Mouse (Mus musculus) lung, embryonic 15.5 days (tissue): ENCODE data around the gene Gm3952. TPM values are rescaled to one million over a fixed set of nuclear protein-coding genes. Genes with fewer than 3 reads are reported as not detected.

Experiments used
- ATAC-seq: fragments of 200-750 bp; cut with Nextera tagmentation; 2 replicates; pipeline ENCODE4 v1.8.0; 2017; ENCODE audit warnings: moderate number of reproducible peaks, borderline replicate concordance; ENCODE audit not compliant: low FRiP score, low TSS enrichment; ENCODE audit errors: extremely low read depth
- H3K27ac ChIP-seq: fragments of 300-500 bp; sonication (generic); 2 replicates; pipeline ENCODE4 v1.5.1; 2015; ENCODE audit warnings: moderate library complexity, mild to moderate bottlenecking, inconsistent platforms
- H3K27me3 ChIP-seq: fragments of 300-500 bp; sonication (generic); 2 replicates; pipeline ENCODE4 v1.6.1; 2015; ENCODE audit warnings: inconsistent platforms
- H3K36me3 ChIP-seq: fragments of 300-500 bp; sonication (generic); 2 replicates; pipeline ENCODE4 v1.6.1; 2015; ENCODE audit warnings: inconsistent platforms
- H3K4me1 ChIP-seq: fragments of 300-500 bp; sonication (generic); 2 replicates; pipeline ENCODE4 v1.6.1; 2015; ENCODE audit warnings: inconsistent platforms
- H3K4me2 ChIP-seq: fragments of 300-500 bp; sonication (generic); 2 replicates; pipeline ENCODE4 v1.6.1; 2015; ENCODE audit warnings: inconsistent platforms, mild to moderate bottlenecking, moderate library complexity
- H3K4me3 ChIP-seq: fragments of 300-500 bp; sonication (generic); 2 replicates; pipeline ENCODE4 v1.5.1; 2015; ENCODE audit warnings: mild to moderate bottlenecking, inconsistent platforms
- H3K9ac ChIP-seq: fragments of 300-500 bp; sonication (generic); 2 replicates; pipeline ENCODE4 v1.6.1; 2015; ENCODE audit warnings: inconsistent platforms
- H3K9me3 ChIP-seq: fragments of 300-500 bp; sonication (generic); 2 replicates; pipeline ENCODE4 v1.6.1; 2016; ENCODE audit warnings: inconsistent platforms
- whole genome bisulfite sequencing: fragments of 180-500 bp; shearing (Covaris S2); methylation state at CpG from one replicate; pipeline ENCODE4 v1.1.7; 2015; 5-methylcytosine and 5-hydroxymethylcytosine counted together
- polyA plus RNA-seq: library from polyadenylated mRNA; unstranded; fragments of >200 nt; fragmentation: Nextera tagmentation; extraction: Ambion mirVana; gene quantifications from 2 replicates; pipeline ENCODE4 v1.2.1, GENCODE M21; 2015

The Gm3952 gene
- polyA plus RNA-seq = not detected in 2 replicates

DNA sequence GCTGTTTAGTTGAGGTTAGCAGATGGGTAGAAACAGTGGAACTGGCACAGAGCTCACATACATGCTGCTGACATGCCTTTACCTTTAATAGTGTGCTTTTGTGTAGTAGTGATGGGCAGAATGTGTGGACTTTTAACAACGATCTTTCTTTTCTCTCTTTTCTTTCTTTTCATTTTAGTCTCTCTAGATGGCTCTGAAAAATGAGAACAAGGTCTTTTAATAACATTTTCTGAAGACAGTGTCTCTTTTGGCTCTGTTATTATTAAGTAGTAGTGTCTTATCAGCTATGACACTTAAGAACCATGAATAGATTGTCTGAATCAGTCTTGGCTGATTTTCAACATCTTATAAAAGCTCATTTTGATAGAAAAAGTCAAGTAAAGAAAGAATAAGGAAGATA, at the start of gene Gm3952:
Gene Gm3952 (minus strand): TSS at position 101 of the 400 bp plus-strand sequence.
- H3K27ac ChIP-seq = no peak within 1 kb of the TSS
- H3K4me2 ChIP-seq = no peak within 1 kb of the TSS
- no peaks in the 10 kb centered on the region for H3K36me3 ChIP-seq
- WGBS = 60% methylated on average over 1 of the region's 1 CpGs
- H3K9me3 ChIP-seq = no peaks in the 10 kb centered on the region
- H3K4me1 ChIP-seq = no peaks in the 10 kb centered on the region
- ATAC-seq = no peak
- H3K27me3 ChIP-seq = no peaks in the 10 kb centered on the region
- H3K9ac ChIP-seq = no peak within 1 kb of the TSS
- H3K4me3 ChIP-seq = no peak within 1 kb of the TSS

DNA sequence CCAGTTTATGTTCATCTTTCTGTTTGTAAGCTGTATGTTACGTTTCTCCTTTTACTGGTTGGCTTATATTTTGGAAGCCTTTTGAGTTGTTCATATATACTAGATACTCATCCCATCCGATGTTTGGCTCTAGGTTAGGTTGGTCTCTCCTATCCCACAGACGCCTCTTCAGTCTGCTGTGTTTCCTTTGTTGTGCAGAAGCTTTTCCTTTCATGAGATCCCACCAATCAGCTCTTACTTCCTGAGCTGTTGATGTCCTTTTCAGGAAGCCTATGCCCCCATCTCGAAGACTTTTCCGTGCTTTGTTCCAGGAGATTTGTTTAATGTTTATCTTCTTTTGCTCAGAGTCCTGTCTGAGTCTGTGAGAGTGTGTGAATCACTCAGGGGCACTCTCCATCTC, 45.3 kb upstream of the Gm3952 start:
- H3K4me2 ChIP-seq = no peak overlapping the region
- H3K4me1 ChIP-seq = no peaks in the 10 kb centered on the region
- 34% methylated on average over 5 of the region's 5 CpGs for WGBS
- H3K4me3 ChIP-seq = no peak overlapping the region
- H3K27me3 ChIP-seq = no peaks in the 10 kb centered on the region
- no peaks in the 10 kb centered on the region for H3K36me3 ChIP-seq
- ATAC-seq = peak; percentile 49; the same call in 1 of the 2 replicates
- no peak overlapping the region for H3K27ac ChIP-seq
- H3K9ac ChIP-seq = no peak overlapping the region
- H3K9me3 ChIP-seq = no peaks in the 10 kb centered on the region

DNA sequence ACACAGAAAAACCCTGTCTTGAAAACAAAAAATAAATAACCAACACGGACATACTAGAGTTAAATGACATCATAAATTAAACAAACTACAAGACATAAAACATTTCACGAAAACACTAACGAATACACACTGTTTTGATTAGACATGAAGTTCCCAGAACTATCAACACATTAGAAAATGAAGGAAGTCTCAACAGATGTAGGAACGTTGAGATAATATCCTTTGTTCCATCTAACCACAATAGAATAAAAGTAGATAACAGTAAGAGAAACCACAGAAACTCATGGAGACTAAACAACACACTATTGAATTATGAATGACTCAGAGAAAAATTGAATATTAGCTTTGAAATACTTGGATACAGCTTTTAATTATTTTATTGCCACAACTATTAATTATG, 14.0 kb upstream of the Gm3952 start:
- no peak overlapping the region for H3K9ac ChIP-seq
- 61% methylated on average over 4 of the region's 4 CpGs for WGBS

DNA sequence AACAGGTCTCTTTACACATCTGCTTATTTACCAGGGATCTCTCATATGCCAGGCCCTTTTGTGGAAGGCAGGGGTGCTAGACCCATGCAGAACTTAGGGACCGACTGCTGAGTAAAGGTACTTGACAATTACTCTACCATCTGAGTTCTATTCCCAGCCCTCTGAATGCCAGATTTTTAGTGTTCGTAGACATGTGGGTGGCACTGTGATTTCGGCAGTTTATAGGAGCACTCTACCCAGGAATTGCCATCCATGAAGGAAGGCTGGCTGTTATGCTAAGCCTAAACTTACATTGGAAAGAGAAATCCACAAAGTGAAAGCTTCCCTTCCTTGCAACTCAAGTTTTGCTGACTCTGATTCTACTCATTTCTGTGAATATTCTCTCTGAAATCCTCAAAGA, 62.8 kb downstream of the Gm3952 start:
- Histone ChIP-seq H3K27ac (no peak overlapping the region), H3K4me3 (no peak overlapping the region), H3K4me2 (no peak overlapping the region), H3K9me3 (no peaks in the 10 kb centered on the region), H3K27me3 (no peaks in the 10 kb centered on the region), H3K9ac (no peak overlapping the region), H3K4me1 (no peaks in the 10 kb centered on the region), H3K36me3 (peaks cover 57% of the 10 kb centered on the region)
- ATAC-seq = no peak
- WGBS = 95% methylated on average over 3 of the region's 3 CpGs

More for the DNA sequence above, 14.0 kb upstream of the Gm3952 start:
- H3K4me1 ChIP-seq = no peaks in the 10 kb centered on the region
- ATAC-seq = no peak
- no peak overlapping the region for H3K4me3 ChIP-seq
- no peaks in the 10 kb centered on the region for H3K27me3 ChIP-seq
- H3K9me3 ChIP-seq = no peaks in the 10 kb centered on the region
- H3K36me3 ChIP-seq = no peaks in the 10 kb centered on the region
- H3K4me2 ChIP-seq = no peak overlapping the region
- no peak overlapping the region for H3K27ac ChIP-seq

DNA sequence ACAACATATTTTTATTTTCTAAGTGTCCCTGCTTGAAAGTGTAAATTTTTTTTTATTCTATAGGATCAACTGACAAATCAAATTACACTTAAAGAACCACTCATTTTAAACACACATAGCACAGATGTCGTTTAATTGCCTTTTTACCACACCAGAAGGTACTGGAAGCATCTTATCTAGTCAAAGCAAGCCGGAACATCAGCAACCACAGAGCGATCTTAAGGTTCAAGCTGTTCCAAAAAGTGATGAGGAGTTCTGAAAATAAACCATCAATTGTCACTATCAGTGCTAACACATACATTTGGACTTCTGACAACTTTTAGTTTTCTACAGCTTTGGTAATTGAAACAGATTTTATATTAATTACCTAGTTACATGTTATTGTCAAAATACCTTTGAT, 64.4 kb downstream of the Gm3952 start:
- Histone ChIP-seq H3K9me3 (no peaks in the 10 kb centered on the region), H3K4me1 (no peaks in the 10 kb centered on the region), H3K36me3 (peaks cover 69% of the 10 kb centered on the region), H3K4me2 (no peak overlapping the region), H3K4me3 (no peak overlapping the region), H3K27ac (no peak overlapping the region), H3K27me3 (no peaks in the 10 kb centered on the region), H3K9ac (no peak overlapping the region)
- 90% methylated on average over 3 of the region's 3 CpGs for WGBS
- no peak for ATAC-seq

DNA sequence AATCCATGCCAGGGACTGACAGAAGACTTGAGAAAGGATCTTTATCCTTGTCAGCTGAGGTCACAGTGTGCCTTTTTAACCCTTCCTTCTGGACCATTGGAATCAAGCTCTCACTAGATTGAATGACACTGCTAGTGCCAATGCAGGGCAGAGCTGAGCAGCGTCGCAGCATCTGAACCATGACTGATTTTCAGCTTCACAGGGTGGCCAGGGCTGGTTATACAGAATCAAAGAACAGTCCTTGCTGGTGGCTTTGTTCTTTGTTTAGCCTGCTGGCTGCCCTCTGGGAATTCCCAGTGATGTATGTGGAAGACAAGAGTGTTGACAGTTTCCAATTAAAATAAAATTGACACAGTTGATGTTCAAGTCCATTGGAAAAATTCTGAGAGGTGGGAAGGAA, 66.2 kb downstream of the Gm3952 start:
- no peak for ATAC-seq
- peaks cover 68% of the 10 kb centered on the region for H3K36me3 ChIP-seq

DNA sequence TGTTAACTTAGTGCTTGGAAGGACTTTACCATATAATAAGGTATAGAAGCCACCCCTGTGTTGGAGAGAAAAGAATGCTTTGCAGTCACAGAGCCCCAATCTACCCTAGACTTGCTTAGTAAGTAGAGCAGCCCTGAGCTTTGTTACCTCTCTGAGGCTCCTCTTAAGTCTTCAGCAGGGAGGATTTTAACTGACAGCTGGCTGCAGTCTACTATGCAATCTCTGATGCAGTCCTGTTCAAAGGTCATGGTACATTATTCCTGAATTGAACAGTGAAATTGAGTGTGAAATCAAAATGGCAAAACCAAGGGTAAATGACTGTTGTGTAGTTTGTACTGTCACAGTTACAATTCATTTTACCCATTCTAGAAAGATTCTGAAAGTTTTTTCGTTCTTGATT, 71.3 kb downstream of the Gm3952 start:
- Histone ChIP-seq H3K9ac (no peak overlapping the region), H3K27me3 (no peaks in the 10 kb centered on the region), H3K4me1 (no peaks in the 10 kb centered on the region), H3K4me3 (no peak overlapping the region), H3K9me3 (no peaks in the 10 kb centered on the region), H3K27ac (no peak overlapping the region), H3K36me3 (peaks cover 66% of the 10 kb centered on the region), H3K4me2 (no peak overlapping the region)
- no peak for ATAC-seq
- 94% methylated on average over 1 of the region's 1 CpGs for WGBS

More for the DNA sequence above, 66.2 kb downstream of the Gm3952 start:
- no peaks in the 10 kb centered on the region for H3K27me3 ChIP-seq
- no peak overlapping the region for H3K27ac ChIP-seq
- 85% methylated on average over 2 of the region's 2 CpGs for WGBS
- H3K4me2 ChIP-seq = no peak overlapping the region
- no peaks in the 10 kb centered on the region for H3K4me1 ChIP-seq
- no peak overlapping the region for H3K9ac ChIP-seq
- H3K9me3 ChIP-seq = no peaks in the 10 kb centered on the region
- H3K4me3 ChIP-seq = no peak overlapping the region

DNA sequence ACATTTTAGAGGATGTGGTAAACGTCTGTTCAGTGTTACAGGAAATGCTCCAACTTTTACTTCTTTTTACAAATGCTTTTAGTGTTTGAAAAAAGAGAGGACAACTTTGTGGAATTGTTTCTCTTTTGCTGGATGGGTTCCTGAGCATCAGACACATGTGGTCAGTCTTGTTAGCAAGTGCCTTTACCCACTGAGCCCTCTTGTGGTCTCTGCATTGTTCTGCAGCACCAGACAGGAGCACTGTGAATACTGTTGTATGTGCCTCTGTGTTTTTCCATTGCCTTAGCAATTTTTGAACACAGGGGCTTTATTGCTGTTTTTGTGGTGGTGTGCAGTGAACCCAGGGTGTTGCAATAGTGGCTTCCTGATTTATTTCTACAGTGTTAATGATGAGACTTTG, 73.7 kb downstream of the Gm3952 start:
- Histone ChIP-seq H3K4me3 (no peak overlapping the region), H3K27ac (no peak overlapping the region), H3K27me3 (no peaks in the 10 kb centered on the region), H3K9me3 (no peaks in the 10 kb centered on the region), H3K4me2 (no peak overlapping the region), H3K4me1 (no peaks in the 10 kb centered on the region), H3K9ac (no peak overlapping the region), H3K36me3 (peaks cover 58% of the 10 kb centered on the region)
- 48% methylated on average over 1 of the region's 1 CpGs for WGBS
- ATAC-seq = no peak

DNA sequence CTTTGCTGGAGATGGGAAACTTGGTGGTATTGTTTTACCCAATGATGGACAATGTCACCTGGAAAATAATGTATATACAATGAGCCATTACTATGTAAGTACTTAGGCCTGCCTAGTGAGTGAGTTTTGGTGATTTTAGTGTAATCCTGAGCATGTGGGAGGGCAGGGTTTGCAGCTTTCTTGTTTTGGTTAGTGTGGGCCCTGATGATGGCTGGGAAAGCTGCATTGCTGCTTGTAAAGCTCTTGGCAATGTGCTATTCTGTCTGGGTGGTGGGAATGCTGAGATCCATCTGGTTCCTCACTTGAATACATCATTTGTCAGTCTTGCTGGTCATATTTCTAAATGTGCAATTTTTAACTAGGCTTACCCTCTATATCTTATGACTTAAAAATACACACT, 82.3 kb downstream of the Gm3952 start:
- H3K9me3 ChIP-seq = no peaks in the 10 kb centered on the region
- peaks cover 73% of the 10 kb centered on the region for H3K36me3 ChIP-seq
- no peak overlapping the region for H3K27ac ChIP-seq
- no peak overlapping the region for H3K4me2 ChIP-seq
- no peak overlapping the region for H3K4me3 ChIP-seq
- ATAC-seq = no peak
- no peaks in the 10 kb centered on the region for H3K4me1 ChIP-seq
- H3K27me3 ChIP-seq = no peaks in the 10 kb centered on the region
- H3K9ac ChIP-seq = no peak overlapping the region

DNA sequence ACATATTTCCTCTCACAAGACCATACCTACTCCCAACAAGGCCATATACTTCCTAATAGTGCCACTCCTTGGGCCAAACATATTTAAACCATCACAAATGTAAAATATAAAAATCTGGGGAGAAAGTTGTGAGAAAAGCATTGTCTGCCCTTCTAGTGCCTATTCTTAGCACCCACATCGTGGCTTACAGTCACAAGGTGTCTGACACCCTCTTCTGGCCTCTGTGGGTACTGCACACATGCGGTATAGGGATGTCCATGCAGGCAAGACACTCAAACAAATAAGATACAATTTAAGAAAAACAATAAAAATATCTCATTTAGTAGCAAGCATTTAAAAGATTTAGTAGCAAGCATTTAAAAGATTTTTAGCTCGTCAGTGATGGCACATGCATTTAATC, 89.2 kb downstream of the Gm3952 start:
- H3K27me3 ChIP-seq = no peaks in the 10 kb centered on the region
- no peaks in the 10 kb centered on the region for H3K4me1 ChIP-seq
- H3K27ac ChIP-seq = no peak overlapping the region
- WGBS = 47% methylated on average over 3 of the region's 3 CpGs
- H3K36me3 ChIP-seq = peaks cover 58% of the 10 kb centered on the region
- H3K9ac ChIP-seq = no peak overlapping the region
- H3K4me2 ChIP-seq = no peak overlapping the region
- no peak overlapping the region for H3K4me3 ChIP-seq
- no peaks in the 10 kb centered on the region for H3K9me3 ChIP-seq
- ATAC-seq = no peak

DNA sequence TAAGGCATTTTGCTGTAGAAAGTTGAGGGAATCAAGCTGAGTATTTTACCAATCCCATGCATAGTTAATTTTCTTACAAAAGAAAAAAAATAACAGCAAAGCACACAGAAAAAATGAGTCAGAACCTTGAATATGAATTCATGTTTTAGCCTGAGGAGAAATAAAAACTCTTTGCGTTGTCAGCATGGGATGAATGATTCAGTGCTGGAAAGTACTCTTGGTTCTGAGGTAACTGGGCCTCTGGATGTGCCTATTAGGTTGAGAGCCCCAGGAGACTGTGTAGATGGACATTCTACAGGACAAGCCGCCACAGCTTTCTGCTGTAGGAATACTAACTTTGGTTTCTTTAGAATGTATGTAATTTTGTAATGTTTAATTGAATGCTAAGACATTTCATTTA, 93.7 kb downstream of the Gm3952 start:
- Histone ChIP-seq H3K4me3 (no peak overlapping the region), H3K27ac (no peak overlapping the region), H3K4me1 (peaks cover 9% of the 10 kb centered on the region; the same call in 1 of the 2 replicates), H3K9ac (no peak overlapping the region), H3K4me2 (no peak overlapping the region), H3K9me3 (no peaks in the 10 kb centered on the region), H3K27me3 (no peaks in the 10 kb centered on the region), H3K36me3 (peaks cover 25% of the 10 kb centered on the region)
- WGBS = 87% methylated on average over 2 of the region's 2 CpGs
- ATAC-seq = no peak

DNA sequence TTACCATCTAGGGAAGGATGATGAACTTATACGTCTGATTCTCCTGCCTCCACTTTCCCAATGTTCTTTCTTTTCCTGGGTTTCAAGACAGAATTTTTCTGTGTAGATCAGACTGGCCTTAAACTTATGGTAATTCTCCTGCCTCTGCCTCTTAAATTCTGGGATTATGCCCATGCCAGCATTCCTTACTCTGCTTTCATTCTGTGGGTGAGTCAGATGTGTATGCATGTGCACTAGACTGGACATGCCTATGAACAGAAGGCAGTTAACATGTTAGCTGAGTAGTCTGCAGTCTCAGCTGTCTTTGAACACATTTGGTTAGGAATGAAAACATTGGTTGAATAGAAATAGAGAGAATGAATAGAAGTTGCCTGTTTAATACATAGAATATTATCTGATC, 94.1 kb downstream of the Gm3952 start:
- Histone ChIP-seq H3K9me3 (no peaks in the 10 kb centered on the region), H3K36me3 (peaks cover 21% of the 10 kb centered on the region), H3K4me2 (no peak overlapping the region), H3K27me3 (no peaks in the 10 kb centered on the region), H3K4me1 (peaks cover 12% of the 10 kb centered on the region; the same call in 1 of the 2 replicates), H3K27ac (no peak overlapping the region), H3K4me3 (no peak overlapping the region), H3K9ac (no peak overlapping the region)
- 59% methylated on average over 1 of the region's 1 CpGs for WGBS
- no peak for ATAC-seq

DNA sequence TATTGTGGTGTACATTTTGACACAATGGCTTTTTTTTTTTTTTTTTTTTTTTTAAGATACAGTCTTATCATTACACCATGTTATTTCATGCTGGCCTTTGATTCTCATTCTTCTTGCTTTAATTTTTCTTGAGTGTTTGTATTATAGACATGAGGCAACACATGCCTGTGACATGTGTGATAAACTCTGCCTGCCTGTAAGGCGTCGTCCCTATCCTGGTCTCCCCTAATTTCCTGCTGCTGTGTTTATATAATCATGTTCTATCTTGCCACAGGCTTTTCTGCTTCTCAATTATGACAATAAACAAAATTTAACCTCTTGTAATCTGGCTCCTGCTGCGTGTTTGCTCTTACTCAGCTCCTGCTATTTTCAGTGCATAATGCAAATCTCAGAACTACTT, 100.5 kb downstream of the Gm3952 start:
- no peak overlapping the region for H3K4me3 ChIP-seq
- no peaks in the 10 kb centered on the region for H3K9me3 ChIP-seq
- 28% methylated on average over 3 of the region's 3 CpGs for WGBS
- ATAC-seq = peak; percentile 77; the same call in 1 of the 2 replicates
- no peaks in the 10 kb centered on the region for H3K27me3 ChIP-seq
- no peak overlapping the region for H3K9ac ChIP-seq
- no peak overlapping the region for H3K4me2 ChIP-seq
- no peak overlapping the region for H3K27ac ChIP-seq
- no peaks in the 10 kb centered on the region for H3K36me3 ChIP-seq
- peaks cover 43% of the 10 kb centered on the region for H3K4me1 ChIP-seq
